Mouse (Mus musculus) kidney, embryonic 14.5 days (tissue): ENCODE data around the gene Ckb. TPM values are rescaled to one million over a fixed set of nuclear protein-coding genes. Genes with fewer than 3 reads are reported as not detected.
"Not testable (repeated sequence)": the region's sequence is repeated elsewhere in the genome, so short reads cannot be mapped to it uniquely, and the experiment has no call there.

Source experiments
- ATAC-seq: fragments of 200-750 bp; cut with Nextera tagmentation; 2 replicates; pipeline ENCODE4 v1.8.0; 2017; ENCODE audit warnings: moderate number of reproducible peaks, mild to moderate bottlenecking, moderate TSS enrichment, moderate library complexity; ENCODE audit not compliant: low FRiP score, low TSS enrichment
- H3K27ac ChIP-seq: fragments of 300-500 bp; sonication (generic); 2 replicates; pipeline ENCODE4 v1.5.1; 2014; ENCODE audit warnings: low read depth, mild to moderate bottlenecking, low read length, moderate library complexity, mixed read lengths
- H3K27me3 ChIP-seq: fragments of 300-500 bp; sonication (generic); 2 replicates; pipeline ENCODE4 v1.6.1; 2014; ENCODE audit warnings: mild to moderate bottlenecking, low read length; ENCODE audit not compliant: control insufficient read depth, insufficient read depth
- H3K36me3 ChIP-seq: fragments of 300-500 bp; sonication (generic); 2 replicates; pipeline ENCODE4 v1.6.1; 2014; ENCODE audit warnings: low read length, mixed read lengths; ENCODE audit not compliant: control insufficient read depth, insufficient read depth
- H3K4me1 ChIP-seq: fragments of 300-500 bp; sonication (generic); 2 replicates; pipeline ENCODE4 v1.6.1; 2014; ENCODE audit warnings: low read length, mixed read lengths; ENCODE audit not compliant: control insufficient read depth, insufficient read depth
- H3K4me2 ChIP-seq: fragments of 300-500 bp; sonication (generic); replicated peaks from 2 replicates; pipeline ENCODE4 v1.6.1; 2014; ENCODE audit warnings: low read depth, mild to moderate bottlenecking, low read length
- H3K4me3 ChIP-seq: fragments of 300-500 bp; sonication (generic); 2 replicates; pipeline ENCODE4 v1.5.1; 2014; ENCODE audit warnings: mild to moderate bottlenecking, low read length
- H3K9ac ChIP-seq: fragments of 300-500 bp; sonication (generic); 2 replicates; pipeline ENCODE4 v1.6.1; 2014; ENCODE audit warnings: low read depth, mild to moderate bottlenecking, low read length, moderate library complexity
- H3K9me3 ChIP-seq: fragments of 300-500 bp; sonication (generic); 2 replicates; pipeline ENCODE4 v1.6.1; 2016; ENCODE audit warnings: low read length; ENCODE audit not compliant: control insufficient read depth
- WGBS: fragments of 180-500 bp; shearing (Covaris S2); extraction: QIAGEN DNeasy Blood & Tissue Kit; methylation state at CpG from one replicate; pipeline ENCODE4 v1.1.7; 2014; 5-methylcytosine and 5-hydroxymethylcytosine counted together
- polyA plus RNA-seq: library from polyadenylated mRNA; unstranded; fragments of >200 nt; fragmentation: Nextera tagmentation; extraction: Ambion mirVana; gene quantifications from 2 replicates; pipeline ENCODE4 v1.2.1, GENCODE M21; 2014

Gene Ckb
- polyA plus RNA-seq, result 81.5 and 88.5 TPM in 2 replicates

DNA sequence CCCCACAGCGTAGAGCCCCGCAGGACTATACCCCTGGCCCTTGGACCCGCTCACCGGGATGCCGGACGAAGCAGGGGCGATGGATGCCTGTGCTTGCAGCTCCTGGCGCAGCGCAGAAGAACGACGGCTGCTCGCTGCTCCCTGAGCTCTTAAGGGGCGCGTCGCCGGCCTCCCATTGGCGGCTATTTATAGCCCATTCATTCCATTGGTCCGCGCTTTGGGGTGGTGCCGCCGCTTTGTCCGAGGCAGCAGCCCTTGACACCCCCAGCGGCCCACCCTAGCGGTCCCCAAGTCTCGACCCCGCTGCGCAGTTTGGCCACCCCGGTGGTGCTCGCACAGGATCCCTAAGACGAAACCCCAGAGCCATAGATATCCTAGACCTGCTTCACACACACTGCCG is at the start of gene Ckb:
Gene Ckb (minus strand): TSS at position 163 of the 400 bp plus-strand sequence.
- no peaks in the 10 kb centered on the region for H3K9me3 ChIP-seq
- H3K27me3 ChIP-seq, result peaks cover 42% of the 10 kb centered on the region
- peak within 1 kb of the TSS; percentile 54 for H3K9ac ChIP-seq
- H3K4me2 ChIP-seq, result peak within 1 kb of the TSS; percentile 92
- H3K4me3 ChIP-seq, result peak within 1 kb of the TSS; percentile 60
- H3K4me1 ChIP-seq, result peaks cover 30% of the 10 kb centered on the region
- H3K27ac ChIP-seq, result no peak within 1 kb of the TSS
- peak; percentile 36 for ATAC-seq
- no peaks in the 10 kb centered on the region for H3K36me3 ChIP-seq
- 0% methylated on average over 28 of the region's 31 CpGs for WGBS

GRCm38 (mm10) chr12:111720222-111720621 is 48.1 kb upstream of the Ckb start:
- no peaks in the 10 kb centered on the region for H3K9me3 ChIP-seq
- H3K4me1 ChIP-seq, result peaks cover 6% of the 10 kb centered on the region
- H3K27me3 ChIP-seq, result no peaks in the 10 kb centered on the region
- H3K36me3 ChIP-seq, result peaks cover 19% of the 10 kb centered on the region; the same call in 1 of the 2 replicates
- H3K4me3 ChIP-seq, result no peak overlapping the region
- no peak overlapping the region for H3K4me2 ChIP-seq
- no peak overlapping the region for H3K27ac ChIP-seq
- 89% methylated on average over 4 of the region's 4 CpGs for WGBS
- no peak overlapping the region for H3K9ac ChIP-seq
- no peak for ATAC-seq

DNA sequence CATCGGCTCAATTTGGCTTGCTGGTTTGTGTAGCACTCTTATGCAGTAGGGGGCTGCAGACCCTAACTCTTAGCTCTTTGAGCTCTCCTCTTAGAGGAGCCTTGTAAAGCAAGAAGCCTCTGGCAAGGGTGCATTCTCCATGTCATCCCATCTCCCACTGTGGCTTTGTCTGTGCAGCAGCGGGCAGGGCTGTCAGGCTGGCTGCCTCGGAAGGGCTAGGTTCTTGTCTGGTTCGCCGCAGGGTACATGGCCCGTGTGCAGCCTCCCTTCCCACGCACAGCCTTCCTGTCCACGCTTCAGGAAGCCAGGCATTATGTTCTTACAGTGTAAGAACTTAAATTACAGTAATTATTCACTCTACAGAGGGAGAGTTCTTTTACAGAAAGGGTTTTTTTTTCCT is 46.5 kb upstream of the Ckb start:
- Histone ChIP-seq H3K27ac (peak overlapping the region; percentile 78), H3K4me2 (no peak overlapping the region; the same call in 1 of the 2 replicates), H3K4me1 (peaks cover 11% of the 10 kb centered on the region), H3K9me3 (no peaks in the 10 kb centered on the region), H3K27me3 (no peaks in the 10 kb centered on the region), H3K9ac (no peak overlapping the region), H3K36me3 (peaks cover 13% of the 10 kb centered on the region; the same call in 1 of the 2 replicates), H3K4me3 (no peak overlapping the region)
- 34% methylated on average over 8 of the region's 8 CpGs for WGBS
- ATAC-seq, result peak; percentile 73

GRCm38 (mm10) chr12:111716505-111716904 is 44.4 kb upstream of the Ckb start:
- 96% methylated on average over 7 of the region's 7 CpGs for WGBS
- H3K4me2 ChIP-seq, result no peak overlapping the region
- H3K9ac ChIP-seq, result no peak overlapping the region
- H3K27me3 ChIP-seq, result no peaks in the 10 kb centered on the region
- ATAC-seq, result no peak
- no peaks in the 10 kb centered on the region for H3K9me3 ChIP-seq
- peaks cover 18% of the 10 kb centered on the region for H3K4me1 ChIP-seq
- no peak overlapping the region for H3K27ac ChIP-seq
- peaks cover 7% of the 10 kb centered on the region; the same call in 1 of the 2 replicates for H3K36me3 ChIP-seq
- H3K4me3 ChIP-seq, result no peak overlapping the region

DNA sequence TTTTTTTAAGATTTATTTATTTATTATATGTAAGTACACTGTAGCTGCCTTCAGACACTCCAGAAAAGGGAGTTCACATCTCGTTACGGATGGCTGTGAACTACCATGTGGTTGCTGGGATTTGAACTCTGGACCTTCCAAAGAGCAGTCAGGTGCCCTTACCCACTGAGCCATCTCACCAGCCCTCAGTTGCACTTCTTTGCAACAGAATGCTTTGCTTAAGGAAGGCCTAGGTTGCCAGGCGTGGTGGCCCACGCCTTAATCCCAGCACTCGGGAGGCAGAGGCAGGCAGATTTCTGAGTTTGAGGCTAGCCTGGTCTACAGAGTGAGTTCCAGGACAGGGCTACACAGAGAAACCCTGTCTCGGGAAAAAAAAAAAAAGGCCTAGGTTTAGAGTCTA is 41.7 kb upstream of the Ckb start:
- not testable (repeated sequence) for H3K9me3 ChIP-seq, ATAC-seq, H3K27me3 ChIP-seq, H3K27ac ChIP-seq
- Histone ChIP-seq H3K4me3 (peak overlapping the region; percentile 97), H3K9ac (peak overlapping the region; percentile 99; the same call in 1 of the 2 replicates), H3K4me1 (peaks cover 19% of the 10 kb centered on the region), H3K36me3 (peaks cover 29% of the 10 kb centered on the region), H3K4me2 (peak overlapping the region; percentile 48)
- 73% methylated on average over 6 of the region's 6 CpGs for WGBS

DNA sequence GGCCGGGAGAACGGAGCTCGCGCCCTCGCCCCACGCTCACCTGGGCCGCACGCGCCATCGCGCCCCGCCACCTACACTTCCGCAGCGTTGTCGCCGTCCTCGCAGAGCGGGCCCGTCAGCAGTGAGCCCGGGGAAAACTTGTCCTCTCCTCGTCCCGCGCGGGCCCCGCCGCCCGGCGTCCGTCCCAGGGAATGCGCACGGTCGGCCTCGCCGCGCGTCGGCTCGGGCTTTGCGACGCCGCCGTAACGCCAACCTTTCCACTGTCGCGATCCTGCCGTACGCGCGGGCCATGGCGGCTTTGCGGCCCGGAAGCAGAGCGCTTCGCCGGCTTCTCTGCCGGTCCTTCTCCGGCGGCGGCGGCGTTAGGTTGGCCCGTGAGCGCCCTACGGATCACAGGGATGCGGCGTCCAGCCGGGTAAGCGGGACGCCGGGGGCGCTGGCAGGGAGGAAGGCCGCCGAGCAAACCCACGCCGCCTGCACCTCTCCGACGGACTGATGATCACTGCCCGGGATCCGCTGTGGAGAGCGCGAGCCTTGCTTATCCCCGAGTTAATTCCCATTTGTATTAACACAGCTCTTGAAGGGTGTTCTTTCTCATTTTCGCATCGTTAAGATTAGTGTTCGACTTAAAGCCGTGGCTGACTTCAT is 41.0 kb upstream of the Ckb start, which contains the start of the genes Bag5 and Apopt1:
Gene Bag5 (minus strand): TSS at position 254 of the 648 bp plus-strand sequence.
Gene Apopt1 (plus strand): TSS at position 258 of the 648 bp plus-strand sequence.
- Histone ChIP-seq H3K27me3 (no peaks in the 10 kb centered on the region), H3K4me2 (peak within 1 kb of the TSS; percentile 75)
- under 1% methylated on average over 63 of the region's 86 CpGs for WGBS

GRCm38 (mm10) chr12:111712476-111712875 is 40.3 kb upstream of the Ckb start:
- Histone ChIP-seq H3K36me3 (peaks cover 42% of the 10 kb centered on the region), H3K9me3 (no peaks in the 10 kb centered on the region), H3K9ac (peak overlapping the region; percentile 99), H3K27ac (peak overlapping the region; percentile 82), H3K4me3 (peak overlapping the region; percentile 97), H3K27me3 (no peaks in the 10 kb centered on the region), H3K4me1 (peaks cover 14% of the 10 kb centered on the region; the same call in 1 of the 2 replicates), H3K4me2 (peak overlapping the region; percentile 75)
- no peak; the same call in 1 of the 2 replicates for ATAC-seq
- WGBS, result under 1% methylated on average over 29 of the region's 33 CpGs

More for the DNA sequence above, 41.0 kb upstream of the Ckb start, which contains the start of the genes Bag5 and Apopt1:
- Histone ChIP-seq H3K27ac (peak within 1 kb of the TSS; percentile 82), H3K4me1 (peaks cover 14% of the 10 kb centered on the region; the same call in 1 of the 2 replicates), H3K9ac (peak within 1 kb of the TSS; percentile 99), H3K36me3 (peaks cover 36% of the 10 kb centered on the region), H3K9me3 (no peaks in the 10 kb centered on the region), H3K4me3 (peak within 1 kb of the TSS; percentile 97)
- ATAC-seq, result peak; percentile 92

DNA sequence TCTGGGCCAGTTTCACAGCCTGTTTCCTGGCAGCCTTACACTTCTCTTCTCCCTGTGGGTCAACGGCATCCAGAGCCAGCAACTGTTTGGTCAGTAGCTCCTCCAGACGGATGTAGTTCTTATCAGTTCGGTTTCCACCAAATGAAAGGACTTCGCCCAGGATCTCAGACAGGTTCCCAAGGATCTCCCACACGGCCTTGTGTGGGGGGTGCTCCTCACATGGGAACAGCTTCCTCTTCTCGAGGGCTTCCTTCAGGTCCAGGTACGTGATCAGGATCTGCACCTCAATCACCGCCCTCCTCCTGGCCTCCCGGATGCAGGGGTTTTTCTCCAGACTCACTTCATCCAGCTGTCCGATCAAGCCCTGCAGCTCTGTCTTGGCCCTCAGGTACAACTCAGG is 38.0 kb upstream of the Ckb start:
- no peak for ATAC-seq
- Histone ChIP-seq H3K27me3 (no peaks in the 10 kb centered on the region), H3K4me2 (no peak overlapping the region), H3K36me3 (peaks cover 38% of the 10 kb centered on the region), H3K9ac (no peak overlapping the region), H3K9me3 (no peaks in the 10 kb centered on the region), H3K27ac (no peak overlapping the region), H3K4me3 (no peak overlapping the region), H3K4me1 (peaks cover 21% of the 10 kb centered on the region)
- WGBS, result 88% methylated on average over 10 of the region's 10 CpGs

- Histone ChIP-seq H3K9ac (no peak overlapping the region), H3K27ac (no peak overlapping the region), H3K9me3 (no peaks in the 10 kb centered on the region), H3K36me3 (peaks cover 35% of the 10 kb centered on the region), H3K27me3 (no peaks in the 10 kb centered on the region), H3K4me3 (no peak overlapping the region), H3K4me1 (peaks cover 22% of the 10 kb centered on the region), H3K4me2 (no peak overlapping the region)
- 78% methylated on average over 4 of the region's 4 CpGs for WGBS
- ATAC-seq, result no peak
These were observed 36.0 kb upstream of the Ckb start for GRCm38 (mm10) chr12:111708181-111708580.
